Mouse (Mus musculus) urinary bladder, postnatal 4 days (tissue): Measurements from ENCODE around the gene Gsdma.
"Not testable (repeated sequence)": the region's sequence is repeated elsewhere in the genome, so short reads cannot be mapped to it uniquely, and the experiment has no call there.

Experiments
- DNase-seq, 2 experiments: peaks; one replicate each; pipeline ENCODE4 v3.0.0; 2021 to 2022; ENCODE audit warnings: low spot score in 2 of 2

Gene Gsdma

DNA sequence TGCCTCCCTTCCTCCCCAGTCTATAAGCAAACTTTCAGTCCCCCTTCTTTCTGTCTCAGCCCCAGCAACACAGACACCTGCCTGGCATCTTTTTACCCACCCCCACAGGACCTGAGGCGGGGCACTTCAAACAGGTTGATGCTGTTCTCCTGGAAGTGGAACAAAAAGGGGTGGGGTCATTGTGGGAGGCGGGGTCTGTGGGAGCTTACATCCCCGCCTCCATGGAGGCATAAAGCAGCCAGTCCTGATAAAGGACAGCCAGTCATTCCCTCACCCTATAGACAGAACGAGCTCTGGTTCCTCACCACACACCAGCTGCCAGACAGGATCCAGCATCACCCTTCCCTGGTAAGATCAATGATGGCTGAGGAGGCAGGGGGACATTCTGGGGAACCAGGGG, at the start of gene Gsdma:
Gene Gsdma (plus strand): TSS at position 261 of the 400 bp plus-strand sequence.
- DNase-seq, result no peak

DNA sequence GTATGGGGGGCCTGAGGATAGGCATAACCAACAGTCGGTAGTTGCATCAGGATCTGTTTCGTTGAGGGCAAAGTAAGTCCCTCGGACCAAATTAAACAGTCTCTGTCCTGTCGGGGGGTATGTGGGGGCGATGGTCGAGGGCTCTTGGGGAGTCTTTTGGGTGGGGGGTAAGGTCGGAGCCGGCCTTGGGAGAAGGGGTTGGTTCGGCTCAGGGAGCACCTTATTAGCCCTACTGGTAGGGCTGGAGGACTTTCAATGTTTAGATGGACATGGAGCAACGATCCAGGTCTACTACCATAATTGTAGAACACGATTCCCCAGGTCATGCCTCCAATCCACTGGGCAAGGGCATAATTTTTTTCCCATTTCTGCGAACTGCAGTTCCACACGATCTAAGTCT, 43.4 kb upstream of the Gsdma start:
- DNase-seq, result no peak

DNA sequence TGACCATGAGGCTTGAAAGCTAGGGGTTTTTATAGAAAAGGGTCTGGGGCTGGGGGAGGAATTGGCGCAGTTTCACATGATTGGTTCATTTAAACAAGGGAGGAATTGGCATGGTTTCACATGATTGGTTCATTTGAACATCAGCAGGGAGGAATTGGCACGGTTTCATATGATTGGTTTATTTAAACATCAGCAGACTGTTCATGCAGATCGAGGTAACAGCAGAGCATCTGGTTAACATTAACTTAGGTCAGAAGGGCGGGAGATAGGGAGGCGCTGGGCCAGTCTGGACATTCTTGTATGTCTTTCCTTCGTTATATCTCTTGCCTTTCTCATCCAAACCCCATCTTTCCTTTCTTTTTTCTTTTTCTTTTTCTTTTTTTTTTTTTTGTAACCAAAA, 40.2 kb upstream of the Gsdma start:
- not testable (repeated sequence) for DNase-seq

DNA sequence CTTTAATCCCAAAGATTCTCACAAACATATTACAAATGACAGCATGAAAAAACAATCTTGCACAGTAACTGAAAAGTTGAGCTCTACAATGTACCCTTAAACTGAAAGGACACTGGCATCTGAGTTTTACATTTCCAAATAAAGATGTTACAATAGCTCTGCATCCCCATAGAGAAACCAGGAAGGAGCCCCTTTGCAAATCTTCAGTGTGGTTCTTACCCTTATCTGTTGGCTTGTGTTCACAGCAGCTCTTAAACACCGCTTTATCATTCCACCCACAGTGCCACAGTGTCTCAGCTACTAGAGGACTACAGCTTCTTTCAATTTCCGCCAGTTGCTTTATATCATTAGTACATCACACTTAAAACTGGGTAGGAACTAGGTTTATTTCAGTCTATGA, 39.8 kb upstream of the Gsdma start:
- not testable (repeated sequence) for DNase-seq

DNA sequence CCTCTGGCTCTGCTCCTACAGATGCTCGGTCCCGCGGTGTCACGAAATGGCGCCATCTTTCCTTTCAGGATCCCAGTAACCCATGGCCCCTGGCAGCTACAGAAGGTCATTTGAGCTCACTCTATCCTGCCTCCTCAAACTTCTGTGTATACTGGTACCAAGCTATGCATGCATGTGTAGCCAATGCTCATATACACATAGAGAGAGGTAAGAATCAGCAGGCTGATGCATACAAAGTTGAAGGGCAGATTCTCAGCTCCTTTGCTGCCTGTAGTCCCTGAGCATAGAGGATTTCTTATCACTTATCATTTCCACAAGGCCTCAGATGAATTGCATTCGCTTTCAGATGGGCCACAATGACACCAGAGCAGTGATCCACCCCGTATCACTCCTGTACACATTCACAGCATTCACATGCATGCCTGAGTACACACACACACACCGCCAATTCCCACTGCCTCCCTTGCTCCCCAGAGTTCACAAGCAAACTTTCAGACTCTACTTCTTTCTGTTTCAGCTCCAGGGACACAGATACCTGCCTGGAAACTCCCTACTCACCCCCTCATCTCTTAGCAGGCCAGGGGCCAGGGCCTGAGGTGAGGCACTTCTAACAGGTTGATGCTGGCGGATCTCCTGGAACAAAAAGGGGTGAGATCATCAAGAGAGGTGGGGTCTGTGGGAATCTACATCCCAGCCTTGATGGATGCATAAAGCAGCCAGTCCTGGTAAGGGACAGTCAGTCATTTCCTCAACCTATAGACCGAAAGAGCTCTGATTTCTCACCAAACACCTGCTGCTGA, 38.3 kb upstream of the Gsdma start, which contains the start of the genes Gm12355 and Gsdma3:
Gene Gm12355 (minus strand): TSS at position 51 of the 800 bp plus-strand sequence.
Gene Gsdma3 (plus strand): TSS at position 750 of the 800 bp plus-strand sequence.
- DNase-seq, result peak in 1 of 2 experiments; percentile 29

DNA sequence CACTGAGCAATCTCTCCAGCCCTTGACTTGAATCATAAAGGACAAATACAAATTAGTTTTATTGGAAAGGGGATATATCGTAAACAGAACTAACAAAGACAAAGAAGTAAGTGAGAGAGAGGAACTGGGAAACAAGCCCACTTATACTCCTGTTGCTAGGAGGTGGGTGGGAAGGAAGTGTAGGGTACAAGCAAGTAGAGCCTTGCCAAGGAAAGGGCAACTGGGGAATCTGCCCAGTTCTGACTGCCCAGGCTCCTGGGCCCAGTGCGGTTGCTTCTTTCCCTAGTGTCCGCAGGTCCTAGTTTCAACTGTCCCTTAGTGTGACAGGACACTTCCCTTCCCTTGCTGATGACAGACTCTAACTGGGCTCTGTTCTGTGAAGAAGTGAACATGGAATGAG, 35.4 kb upstream of the Gsdma start:
- no peak for DNase-seq

DNA sequence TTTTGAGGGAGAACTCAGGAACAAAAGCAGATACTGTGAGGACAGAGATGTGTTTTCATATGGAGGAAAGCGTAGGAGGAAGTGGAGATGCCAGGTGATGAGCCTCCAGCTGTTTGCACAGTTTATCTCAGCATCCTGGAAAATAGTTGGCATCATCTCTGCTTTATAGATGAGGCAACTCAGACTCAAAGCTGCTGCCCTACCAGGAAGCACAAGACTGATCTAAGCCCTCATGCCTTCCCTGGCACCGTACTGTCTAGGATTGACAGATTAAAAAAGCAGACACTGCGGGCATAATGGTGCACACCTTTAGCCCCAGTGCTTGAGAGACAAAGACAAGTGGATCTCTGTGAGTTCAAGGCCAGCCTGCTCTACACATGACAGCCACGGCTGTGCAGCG, 33.5 kb upstream of the Gsdma start:
- no peak for DNase-seq

DNA sequence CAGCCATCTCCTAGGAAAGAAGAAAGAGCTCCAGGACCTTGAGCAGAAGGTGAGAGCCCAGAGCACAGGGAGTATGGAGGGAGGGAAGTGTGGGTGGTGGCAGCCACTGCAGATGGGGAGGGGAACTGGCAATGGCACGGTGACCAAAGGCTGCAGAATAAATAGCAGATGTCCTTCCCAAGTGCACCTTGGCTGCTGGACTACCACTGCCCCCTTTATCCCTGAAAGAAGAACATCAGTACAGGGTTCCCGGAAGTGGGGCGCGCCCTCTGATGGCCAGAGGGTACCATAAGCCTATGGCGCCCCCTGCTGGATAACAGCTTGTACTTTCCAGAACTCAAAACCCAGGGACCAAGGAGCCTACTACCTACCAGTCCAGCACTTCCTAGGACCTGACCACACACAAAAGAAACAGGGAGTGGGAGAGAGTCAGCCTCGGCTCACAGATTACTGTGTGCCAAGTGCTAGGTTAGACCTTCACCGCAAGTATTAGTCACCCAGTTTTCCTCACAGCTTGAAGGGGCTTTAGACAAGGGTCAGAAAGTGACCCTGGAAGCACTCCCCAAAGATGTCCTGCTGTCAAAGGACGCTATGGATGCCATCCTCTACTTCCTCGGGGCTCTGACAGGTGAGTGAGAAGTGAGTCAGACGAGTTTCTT, 28.7 kb upstream of the Gsdma start:
- DNase-seq, result peak in 1 of 2 experiments; percentile 58

DNA sequence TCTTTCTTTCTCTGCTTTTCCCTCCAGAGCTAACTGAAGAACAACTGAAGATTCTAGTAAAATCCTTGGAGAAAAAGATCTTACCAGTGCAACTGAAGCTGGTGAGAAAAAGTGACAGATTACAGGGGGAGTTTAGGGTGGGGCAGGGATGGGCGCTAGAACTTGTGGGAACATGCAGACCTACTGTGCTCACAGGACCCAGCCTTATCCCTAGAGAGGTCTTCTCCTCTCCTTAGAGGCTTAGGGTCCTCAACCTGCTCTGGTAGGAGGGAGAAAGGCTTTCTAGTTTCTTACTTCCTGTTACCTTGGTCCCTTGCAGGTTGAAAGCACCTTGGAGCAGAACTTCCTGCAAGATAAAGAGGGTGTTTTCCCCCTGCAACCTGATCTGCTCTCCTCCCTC, 26.6 kb upstream of the Gsdma start:
- no peak for DNase-seq

DNA sequence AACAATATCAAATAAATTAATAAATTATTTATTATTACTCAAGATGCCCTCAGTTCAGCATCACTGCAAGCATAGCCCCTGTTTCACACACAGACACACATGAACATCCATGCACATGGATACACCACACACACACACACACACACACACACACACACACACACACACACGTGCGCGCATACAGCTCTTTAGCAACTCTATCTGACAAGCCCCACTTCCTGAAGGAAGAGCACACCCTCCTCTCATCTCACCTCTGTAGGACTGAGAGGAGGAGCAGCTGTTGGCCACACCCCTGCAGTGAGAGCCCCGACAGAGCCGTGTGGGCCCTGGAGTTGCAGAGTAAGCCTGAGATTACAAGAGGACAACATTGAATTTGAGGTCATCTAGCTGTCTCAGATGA, 24.1 kb upstream of the Gsdma start:
- DNase-seq, result no peak

DNA sequence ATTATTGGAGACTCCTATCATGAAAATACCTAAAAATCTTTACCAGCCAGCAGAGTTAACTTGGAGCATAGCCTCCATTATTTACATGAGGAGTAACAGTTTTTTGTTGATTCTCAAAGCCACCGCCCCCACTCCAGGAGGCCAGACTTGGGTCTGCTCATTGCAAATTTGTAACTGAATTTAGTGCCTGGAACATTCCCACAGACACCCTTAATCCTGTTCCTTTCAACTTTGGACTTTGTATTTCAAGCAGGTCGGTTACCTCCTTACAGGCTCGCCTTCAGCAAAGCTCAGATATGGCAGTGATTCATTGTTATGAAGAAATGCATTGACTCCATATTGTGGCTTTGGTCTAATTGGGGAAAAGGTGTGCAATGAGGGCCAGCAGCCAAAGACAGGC, 19.4 kb upstream of the Gsdma start:
- DNase-seq, result no peak

DNA sequence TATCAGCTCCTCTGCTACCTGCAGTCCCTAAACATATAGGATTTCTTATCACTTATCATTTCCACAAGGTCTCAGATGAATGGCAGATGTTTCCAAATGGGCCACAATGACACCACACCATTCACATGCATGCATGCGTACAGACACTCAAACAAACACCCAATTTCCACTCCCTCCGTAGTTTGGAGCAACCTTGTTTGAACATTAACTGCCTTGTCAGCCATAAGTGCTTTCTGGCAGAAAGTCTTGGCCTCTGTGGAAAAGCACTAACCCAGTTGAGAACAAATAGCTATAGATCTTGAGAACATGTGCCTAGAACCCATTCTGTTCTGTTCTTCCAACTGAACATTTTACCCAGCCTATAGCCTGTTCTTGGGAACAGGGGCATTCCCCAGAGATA, 18.2 kb upstream of the Gsdma start:
- no peak for DNase-seq

DNA sequence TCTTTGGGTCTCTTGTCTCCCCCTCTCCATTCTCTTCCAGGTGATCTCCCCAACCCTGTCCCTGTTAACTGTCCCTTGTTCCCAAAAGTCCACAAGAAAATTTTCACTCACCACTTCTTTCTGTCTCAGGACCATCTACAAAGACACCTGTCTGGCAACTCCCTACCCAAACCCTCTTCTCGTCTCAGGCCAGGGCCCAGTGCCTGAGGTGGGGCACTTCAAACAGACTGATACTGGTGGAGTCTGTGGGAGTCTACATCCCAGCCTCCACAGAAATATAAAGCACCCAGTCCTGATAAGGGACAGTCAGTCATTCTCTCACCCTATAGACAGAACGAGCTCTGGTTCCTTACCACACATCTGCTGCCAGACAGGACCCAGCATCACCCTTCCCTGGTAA, 17.7 kb upstream of the Gsdma start, which contains the start of gene Gsdma2:
Gene Gsdma2 (plus strand): TSS at position 301 of the 400 bp plus-strand sequence.
- DNase-seq, result no peak

DNA sequence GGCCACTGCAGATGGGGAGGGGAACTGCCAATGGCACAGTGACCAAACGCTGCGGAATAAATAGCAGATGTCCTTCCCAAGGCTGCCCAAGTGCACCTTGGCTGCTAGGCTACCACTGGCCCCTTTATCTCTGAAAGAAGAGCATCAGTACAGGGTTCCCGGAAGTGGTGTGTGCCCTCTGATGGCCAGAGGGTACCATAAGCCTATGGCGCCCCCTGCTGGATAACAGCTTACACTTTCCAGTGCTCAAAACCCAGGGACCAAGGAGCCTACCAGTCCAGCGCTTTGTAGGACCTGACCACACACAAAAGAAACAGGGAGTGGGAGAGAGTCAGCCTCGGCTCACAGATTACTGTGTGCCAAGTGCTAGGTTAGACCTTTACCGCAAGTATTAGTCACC, 9.1 kb upstream of the Gsdma start:
- not testable (repeated sequence) for DNase-seq

DNA sequence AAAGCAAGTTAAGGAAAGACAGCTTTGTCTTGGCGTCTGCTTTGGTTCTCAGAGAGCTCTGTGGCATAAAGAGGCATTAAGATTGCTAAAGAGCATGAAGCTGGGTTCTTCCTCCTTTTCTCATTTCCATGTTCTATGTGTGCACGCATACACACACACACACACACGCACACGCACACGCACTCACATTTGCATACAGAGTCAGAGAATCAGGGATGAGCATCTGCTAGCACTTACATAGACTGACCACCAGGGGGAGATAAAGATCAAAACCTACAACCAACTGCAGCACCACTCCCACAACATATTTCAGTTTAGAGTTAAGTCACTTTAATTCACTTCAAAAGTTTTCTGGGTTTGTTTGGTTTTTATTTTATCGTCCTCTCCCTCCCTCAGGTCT, 3.6 kb upstream of the Gsdma start:
- DNase-seq, result no peak

DNA sequence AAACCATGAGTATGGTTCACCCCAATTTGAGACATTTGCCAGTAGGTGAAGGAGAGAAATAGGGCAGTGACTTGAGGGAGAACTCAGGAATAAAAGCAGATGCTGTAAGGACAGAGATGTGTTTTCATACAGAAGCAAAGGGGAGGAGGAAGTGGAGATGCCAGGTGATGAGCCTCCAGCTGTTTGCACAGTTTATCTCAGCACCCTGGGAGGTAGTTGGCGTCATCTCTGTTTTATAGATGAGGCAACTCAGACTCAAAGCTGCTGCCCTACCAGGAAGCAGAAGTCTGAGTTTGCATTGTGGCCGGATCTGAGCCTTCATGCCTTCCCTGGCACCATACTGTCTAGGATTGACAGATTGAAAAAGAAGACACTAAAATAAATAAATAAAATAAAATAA, 4.8 kb downstream of the Gsdma start:
- DNase-seq, result no peak

DNA sequence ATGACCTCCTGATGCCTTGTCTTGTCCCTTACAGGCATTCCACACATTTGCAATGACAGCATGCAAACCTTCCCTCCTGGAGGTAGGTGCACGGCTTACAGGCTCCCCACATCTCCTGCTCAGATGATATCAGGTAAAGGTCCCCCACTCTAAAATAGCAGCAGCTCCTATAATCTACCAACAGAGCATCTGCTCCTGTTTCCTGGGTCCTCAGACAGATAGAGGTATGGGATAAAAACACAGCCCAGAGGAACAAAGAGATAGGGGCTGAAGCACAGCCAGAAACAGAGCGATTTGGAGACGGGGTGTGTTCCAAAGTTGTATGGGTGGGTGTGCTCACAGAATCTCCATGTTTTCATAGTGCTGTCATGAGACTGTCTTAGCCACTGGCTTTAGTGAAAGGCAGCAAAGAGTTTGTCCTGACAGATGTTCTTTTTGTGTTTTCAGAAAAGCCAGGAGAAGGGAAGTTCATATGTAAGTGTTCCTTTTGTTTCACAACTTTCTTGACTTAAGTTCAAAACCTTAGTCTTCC, 7.2 kb downstream of the Gsdma start:
- DNase-seq, result no peak

DNA sequence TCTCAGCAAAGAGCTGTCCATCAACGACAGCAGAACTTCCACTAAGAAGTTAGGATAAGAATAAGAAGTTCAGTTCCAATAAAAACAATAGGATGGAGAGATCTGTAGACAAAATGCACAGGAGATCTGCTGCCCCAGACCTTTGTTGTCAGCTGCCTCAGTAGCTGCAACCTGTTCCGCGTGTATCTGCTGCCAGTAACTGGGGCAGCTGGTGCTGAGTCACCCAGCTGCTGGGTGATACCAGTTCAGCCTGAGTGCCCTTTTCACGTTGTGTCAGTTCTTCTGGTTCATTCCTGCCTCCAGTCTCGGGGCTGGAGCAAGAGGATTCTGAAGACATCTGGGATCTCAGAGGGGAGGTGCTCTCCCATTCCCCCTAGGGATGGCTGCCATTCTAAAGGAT, 7.7 kb downstream of the Gsdma start:
- no peak for DNase-seq

DNA sequence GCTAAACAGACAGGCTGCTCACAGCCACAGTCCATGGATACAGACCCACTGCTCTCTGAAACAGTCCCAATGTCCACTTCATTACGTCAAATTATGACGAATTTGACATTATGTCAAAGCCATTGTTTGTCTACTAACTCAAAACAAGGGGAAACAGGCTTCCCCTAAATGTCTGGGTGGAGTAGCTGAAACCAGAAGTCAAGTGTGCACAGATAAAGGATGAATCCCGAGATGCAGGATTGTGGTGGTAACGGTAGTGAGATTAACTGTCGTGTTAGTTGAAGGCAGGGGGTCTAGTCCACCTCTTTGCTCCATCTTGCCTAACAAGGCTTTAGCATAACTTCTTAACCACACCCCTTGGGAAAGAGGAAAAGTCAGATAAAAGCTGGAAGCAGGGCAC, 8.3 kb downstream of the Gsdma start:
- no peak for DNase-seq

DNA sequence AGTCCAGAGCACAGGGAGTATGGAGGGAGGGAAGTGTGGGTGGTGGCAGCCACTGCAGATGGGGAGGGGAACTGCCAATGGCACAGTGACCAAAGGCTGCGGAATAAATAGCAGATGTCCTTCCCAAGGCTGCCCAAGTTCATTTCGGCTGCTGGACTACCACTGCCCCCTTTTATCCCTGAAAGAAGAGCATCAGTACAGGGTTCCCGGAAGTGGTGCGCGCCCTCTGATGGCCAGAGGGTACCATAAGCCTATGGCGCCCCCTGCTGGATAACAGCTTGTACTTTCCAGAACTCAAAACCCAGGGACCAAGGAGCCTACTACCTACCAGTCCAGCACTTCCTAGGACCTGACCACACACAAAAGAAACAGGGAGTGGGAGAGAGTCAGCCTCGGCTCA, 9.0 kb downstream of the Gsdma start:
- peak in 1 of 2 experiments; percentile 37 for DNase-seq

DNA sequence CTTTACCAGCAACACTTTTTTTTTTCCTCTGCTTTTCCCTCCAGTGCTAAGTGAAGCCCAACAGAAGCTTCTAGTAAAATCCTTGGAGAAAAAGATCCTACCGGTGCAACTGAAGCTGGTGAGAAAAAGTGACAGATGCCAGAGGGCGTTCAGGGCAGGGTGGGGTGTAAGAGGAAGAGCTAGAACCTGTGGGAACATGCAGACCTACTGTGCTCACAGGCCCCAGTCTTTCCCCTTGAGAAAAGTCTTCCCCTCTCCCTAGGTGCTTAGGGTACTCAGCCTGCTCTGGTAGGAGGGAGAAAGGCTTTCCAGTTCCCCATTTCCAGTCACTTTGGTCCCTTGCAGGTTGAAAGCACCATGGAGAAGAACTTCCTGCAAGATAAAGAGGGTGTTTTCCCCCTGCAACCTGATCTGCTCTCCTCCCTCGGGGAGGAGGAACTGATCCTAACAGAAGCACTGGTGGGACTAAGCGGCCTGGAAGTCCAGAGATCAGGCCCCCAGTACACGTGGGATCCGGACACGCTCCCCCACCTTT, 11.7 kb downstream of the Gsdma start:
- DNase-seq, result no peak

DNA sequence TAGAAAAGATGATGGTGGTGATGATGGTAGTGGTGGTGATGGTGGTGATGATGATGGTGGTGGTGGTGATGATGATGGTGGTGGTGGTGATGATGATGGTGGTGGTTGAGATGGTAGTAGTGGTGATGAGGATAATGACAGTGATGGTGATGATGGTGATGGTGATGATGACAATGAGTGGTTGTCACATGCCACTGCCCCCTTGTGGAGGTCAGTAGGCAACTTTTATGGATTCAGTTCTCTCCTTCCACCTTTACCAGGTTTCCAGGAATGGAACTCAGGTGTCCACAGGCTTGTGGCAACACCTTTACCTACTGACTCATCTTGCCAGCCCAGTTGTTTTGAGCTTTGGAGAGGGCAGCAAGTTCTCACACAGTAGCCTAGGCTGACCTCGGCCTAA, 15.9 kb downstream of the Gsdma start:
- no peak for DNase-seq

DNA sequence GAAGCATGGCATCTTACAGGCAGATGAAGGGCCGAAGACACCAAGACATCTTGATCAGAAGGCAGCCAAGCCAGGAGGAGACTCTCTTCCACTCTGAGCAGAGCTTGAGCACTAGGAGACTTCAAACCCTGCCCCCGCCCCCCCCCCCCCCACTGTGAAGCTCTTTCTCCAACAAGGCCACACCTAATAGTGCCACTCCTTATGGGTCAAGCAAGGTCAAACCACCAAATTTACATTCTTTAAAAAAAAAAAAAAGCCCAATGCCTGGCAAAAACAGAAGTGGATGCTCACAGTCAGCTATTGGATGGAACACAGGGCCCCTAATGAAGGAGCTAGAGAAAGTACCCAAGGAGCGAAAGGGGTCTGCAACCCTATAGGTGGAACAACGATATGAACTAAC, 16.4 kb downstream of the Gsdma start:
- DNase-seq, result not testable (repeated sequence)
